Mouse (Mus musculus): ENCODE data around the gene Mgat5. TPM values are rescaled to one million over a fixed set of nuclear protein-coding genes. Genes with fewer than 3 reads are reported as not detected.
A peak's percentile ranks its signal among the peaks of the same experiment; 100 is the strongest.

The Mgat5 gene
- polyA plus RNA-seq, 1 experiment: 24.1 TPM

DNA sequence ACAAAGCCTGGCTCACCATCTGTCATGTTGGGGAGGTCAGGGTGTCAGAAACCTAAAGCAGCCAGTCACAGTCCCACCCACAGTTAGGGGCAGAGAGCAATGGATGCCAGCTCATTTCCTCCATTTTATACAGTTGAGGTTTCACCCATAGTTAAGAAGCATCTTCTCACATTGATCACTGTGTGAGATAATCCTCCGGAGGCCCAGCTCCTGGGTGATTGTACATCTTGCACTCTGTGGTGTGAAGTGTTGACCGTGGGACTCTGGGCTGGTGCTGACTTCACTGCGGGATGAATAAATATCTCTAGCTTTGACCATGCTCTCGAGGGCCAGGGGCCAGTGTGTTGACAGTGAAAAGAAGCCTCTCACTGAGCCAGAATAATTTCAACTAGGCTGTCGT lies 99.0 kb downstream of the Mgat5 start:
- TF ChIP-seq POLR2A (IDR thresholded peaks at IDR 0.05; ENCODE audit: control insufficient read depth, extremely low read depth, insufficient read depth, low read length, poor library complexity) (no peak), CTCF (IDR thresholded peaks at IDR 0.05; ENCODE audit: borderline replicate concordance, control insufficient read depth, extremely low read depth, insufficient read depth, low read length, poor library complexity) (no peak)
- no peaks in the 10 kb centered on the region for H3K36me3 ChIP-seq (ENCODE audit: control insufficient read depth, insufficient read depth, low read length)
- H3K4me1 ChIP-seq (replicated peaks; ENCODE audit: control insufficient read depth, insufficient read depth, low read length): peaks cover 74% of the 10 kb centered on the region
- H3K27me3 ChIP-seq (ENCODE audit: control insufficient read depth, insufficient read depth, low read length): no peaks in the 10 kb centered on the region
- 65% methylated on average over 5 of the region's 5 CpGs for WGBS
- no peak overlapping the region for H3K4me3 ChIP-seq (ENCODE audit: control insufficient read depth, insufficient read depth, low read length)
- DNase-seq: no peak
- H3K27ac ChIP-seq (ENCODE audit: control insufficient read depth, insufficient read depth, low read length): peak overlapping the region; percentile 76

DNA sequence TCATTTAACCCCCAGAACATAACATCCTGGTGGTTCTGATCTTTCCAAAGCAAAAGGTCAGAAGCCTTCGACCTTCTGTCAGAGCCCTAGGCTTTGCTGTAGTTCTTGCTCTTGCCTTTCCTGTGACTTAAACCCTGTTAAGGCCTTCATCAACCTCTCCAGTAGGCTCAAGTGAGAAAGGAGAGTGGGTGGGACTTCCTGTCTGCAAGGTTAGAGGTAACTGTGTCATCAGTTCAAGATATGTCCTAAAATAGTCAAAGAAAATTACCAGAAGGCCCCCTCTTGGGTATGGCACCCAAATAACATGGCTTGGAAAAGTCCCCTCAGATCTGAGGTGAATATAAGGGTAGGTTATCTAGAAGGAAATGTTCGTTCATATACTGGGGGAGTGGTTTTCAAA lies 99.5 kb downstream of the Mgat5 start:
- no peak for TF ChIP-seq POLR2A (IDR thresholded peaks at IDR 0.05; ENCODE audit: control insufficient read depth, extremely low read depth, insufficient read depth, low read length, poor library complexity)
- no peak for TF ChIP-seq CTCF (IDR thresholded peaks at IDR 0.05; ENCODE audit: borderline replicate concordance, control insufficient read depth, extremely low read depth, insufficient read depth, low read length, poor library complexity)
- WGBS: 69% methylated on average over 2 of the region's 2 CpGs

DNA sequence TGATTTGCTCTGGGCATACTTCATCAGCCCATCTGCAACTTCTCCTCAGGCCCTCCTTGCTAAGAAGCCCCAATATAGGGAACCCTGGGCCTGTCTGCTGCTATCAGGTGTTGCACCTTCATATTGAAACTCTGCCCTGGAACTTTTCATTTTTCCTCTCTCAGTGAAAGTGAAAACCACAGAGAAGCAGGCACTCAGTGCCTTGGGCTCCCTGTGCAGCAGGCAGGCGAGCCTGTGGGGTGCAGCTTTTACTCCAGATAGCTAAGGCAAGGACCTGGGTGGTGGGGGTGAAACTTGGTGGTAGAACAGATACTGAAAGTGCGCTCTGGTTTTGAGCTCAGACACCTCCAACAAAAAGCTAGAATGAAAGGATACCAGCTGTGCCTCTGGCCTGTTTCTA lies 100.8 kb downstream of the Mgat5 start:
- TF ChIP-seq POLR2A (IDR thresholded peaks at IDR 0.05; ENCODE audit: control insufficient read depth, extremely low read depth, insufficient read depth, low read length, poor library complexity) (no peak), CTCF (IDR thresholded peaks at IDR 0.05; ENCODE audit: borderline replicate concordance, control insufficient read depth, extremely low read depth, insufficient read depth, low read length, poor library complexity) (no peak)
- no peaks in the 10 kb centered on the region for H3K36me3 ChIP-seq (ENCODE audit: control insufficient read depth, insufficient read depth, low read length)
- peaks cover 73% of the 10 kb centered on the region for H3K4me1 ChIP-seq (replicated peaks; ENCODE audit: control insufficient read depth, insufficient read depth, low read length)
- 2% methylated on average over 2 of the region's 2 CpGs for WGBS
- no peaks in the 10 kb centered on the region for H3K27me3 ChIP-seq (ENCODE audit: control insufficient read depth, insufficient read depth, low read length)
- H3K27ac ChIP-seq (ENCODE audit: control insufficient read depth, insufficient read depth, low read length): peak overlapping the region; percentile 74
- DNase-seq: peak; percentile 45
- peak overlapping the region; percentile 13; the same call in 1 of the 2 replicates for H3K4me3 ChIP-seq (ENCODE audit: control insufficient read depth, insufficient read depth, low read length)

More for the DNA sequence above, 99.5 kb downstream of the Mgat5 start:
- peak overlapping the region; percentile 76 for H3K27ac ChIP-seq (ENCODE audit: control insufficient read depth, insufficient read depth, low read length)
- no peak overlapping the region for H3K4me3 ChIP-seq (ENCODE audit: control insufficient read depth, insufficient read depth, low read length)
- no peaks in the 10 kb centered on the region for H3K27me3 ChIP-seq (ENCODE audit: control insufficient read depth, insufficient read depth, low read length)
- DNase-seq: no peak
- no peaks in the 10 kb centered on the region for H3K36me3 ChIP-seq (ENCODE audit: control insufficient read depth, insufficient read depth, low read length)
- peaks cover 75% of the 10 kb centered on the region for H3K4me1 ChIP-seq (replicated peaks; ENCODE audit: control insufficient read depth, insufficient read depth, low read length)

DNA sequence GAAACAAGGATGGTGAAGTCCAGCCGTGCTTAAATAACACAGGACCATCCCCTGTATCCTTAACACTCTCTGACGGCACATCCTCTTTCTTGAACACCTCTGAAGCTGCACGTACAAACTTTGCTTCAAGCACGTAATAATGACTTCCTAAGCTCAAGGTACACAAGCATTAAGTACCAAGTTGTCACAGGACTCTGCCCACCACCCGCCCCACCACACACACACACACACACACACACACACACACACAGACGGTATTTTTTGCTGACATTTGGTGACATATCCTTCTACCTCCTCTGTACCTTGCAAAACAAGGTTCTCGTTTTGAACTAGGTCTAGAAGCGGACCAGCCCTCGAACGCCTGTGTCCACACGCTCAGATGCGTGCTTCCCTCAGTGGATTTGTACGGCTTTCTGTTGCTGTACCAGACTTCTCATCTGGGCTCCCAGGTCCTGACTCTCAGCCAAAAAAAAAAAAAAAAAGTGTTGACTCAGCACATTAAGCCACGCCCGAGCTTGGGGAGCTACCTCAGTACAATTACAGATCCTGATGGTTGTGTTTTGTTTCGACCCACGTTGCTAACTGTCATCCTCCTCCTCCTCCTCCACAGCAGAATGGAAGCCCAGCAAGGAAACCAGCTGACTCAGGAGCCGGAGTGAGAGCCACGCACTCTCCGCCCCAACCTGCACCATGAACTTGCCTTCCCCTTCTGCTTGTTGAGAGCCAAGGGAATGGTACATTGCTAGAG lies 101.4 kb downstream of the Mgat5 start:
- no peak for DNase-seq
- peak overlapping the region; percentile 74 for H3K27ac ChIP-seq (ENCODE audit: control insufficient read depth, insufficient read depth, low read length)

DNA sequence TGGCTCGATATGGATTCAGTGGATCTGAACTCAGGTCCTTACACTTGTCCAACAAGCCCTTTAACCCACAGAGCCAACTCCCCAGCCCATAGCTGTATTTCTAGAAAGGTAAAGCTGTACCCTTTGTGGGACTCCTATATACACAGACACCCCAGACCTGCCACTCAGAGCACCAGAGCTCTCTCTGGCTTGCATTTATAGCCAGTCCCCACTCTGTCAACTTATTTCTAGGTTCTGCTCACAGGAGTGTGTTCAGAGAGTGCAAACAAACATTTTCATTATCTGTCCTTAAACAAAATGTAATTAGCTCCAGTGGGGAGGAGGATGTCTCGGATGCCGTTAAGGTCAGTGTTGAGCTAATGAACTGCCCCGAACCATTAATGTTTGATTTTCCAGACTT lies 102.5 kb downstream of the Mgat5 start:
- Histone ChIP-seq H3K36me3 (ENCODE audit: control insufficient read depth, insufficient read depth, low read length) (no peaks in the 10 kb centered on the region), H3K27ac (ENCODE audit: control insufficient read depth, insufficient read depth, low read length) (peak overlapping the region; percentile 16; the same call in 1 of the 2 replicates), H3K27me3 (ENCODE audit: control insufficient read depth, insufficient read depth, low read length) (no peaks in the 10 kb centered on the region), H3K4me1 (replicated peaks; ENCODE audit: control insufficient read depth, insufficient read depth, low read length) (peaks cover 78% of the 10 kb centered on the region), H3K4me3 (ENCODE audit: control insufficient read depth, insufficient read depth, low read length) (no peak overlapping the region)
- 97% methylated on average over 4 of the region's 4 CpGs for WGBS
- DNase-seq: no peak
- TF ChIP-seq CTCF (IDR thresholded peaks at IDR 0.05; ENCODE audit: borderline replicate concordance, control insufficient read depth, extremely low read depth, insufficient read depth, low read length, poor library complexity) (no peak), POLR2A (IDR thresholded peaks at IDR 0.05; ENCODE audit: control insufficient read depth, extremely low read depth, insufficient read depth, low read length, poor library complexity) (no peak)

More for the DNA sequence above, 101.4 kb downstream of the Mgat5 start:
- TF ChIP-seq CTCF (IDR thresholded peaks at IDR 0.05; ENCODE audit: borderline replicate concordance, control insufficient read depth, extremely low read depth, insufficient read depth, low read length, poor library complexity) (no peak), POLR2A (IDR thresholded peaks at IDR 0.05; ENCODE audit: control insufficient read depth, extremely low read depth, insufficient read depth, low read length, poor library complexity) (no peak)
- Histone ChIP-seq H3K36me3 (ENCODE audit: control insufficient read depth, insufficient read depth, low read length) (no peaks in the 10 kb centered on the region), H3K27me3 (ENCODE audit: control insufficient read depth, insufficient read depth, low read length) (no peaks in the 10 kb centered on the region), H3K4me1 (replicated peaks; ENCODE audit: control insufficient read depth, insufficient read depth, low read length) (peaks cover 74% of the 10 kb centered on the region), H3K4me3 (ENCODE audit: control insufficient read depth, insufficient read depth, low read length) (peak overlapping the region; percentile 13)
- WGBS: 19% methylated on average over 20 of the region's 20 CpGs

DNA sequence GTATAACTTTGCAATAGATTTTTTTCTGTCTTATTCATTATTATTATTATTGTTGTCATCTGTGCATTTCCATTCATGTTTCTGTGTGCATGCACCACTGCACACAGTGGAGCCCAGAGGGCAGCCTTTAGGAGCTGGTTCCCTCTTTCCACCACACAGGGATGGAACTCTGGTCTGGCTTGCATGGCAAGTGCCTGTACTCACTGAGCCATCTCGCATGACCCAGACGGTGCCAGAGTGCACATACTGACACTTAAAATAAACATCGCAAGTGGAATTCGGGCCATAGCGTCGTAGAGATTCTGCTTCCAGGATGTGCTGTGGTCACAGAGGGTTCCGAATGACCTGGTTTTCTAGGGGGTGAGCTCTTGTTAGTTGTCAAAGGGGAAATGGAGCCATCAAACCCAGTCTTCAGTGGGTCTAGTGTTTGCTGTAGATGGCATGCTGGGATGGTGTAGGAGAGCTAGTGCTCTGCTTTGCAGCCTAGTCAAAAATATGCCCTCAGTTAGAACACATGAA lies 103.5 kb downstream of the Mgat5 start:
- DNase-seq: peak; percentile 29
- Histone ChIP-seq H3K4me1 (replicated peaks; ENCODE audit: control insufficient read depth, insufficient read depth, low read length) (peaks cover 75% of the 10 kb centered on the region), H3K36me3 (ENCODE audit: control insufficient read depth, insufficient read depth, low read length) (no peaks in the 10 kb centered on the region), H3K27ac (ENCODE audit: control insufficient read depth, insufficient read depth, low read length) (peak overlapping the region; percentile 81), H3K27me3 (ENCODE audit: control insufficient read depth, insufficient read depth, low read length) (no peaks in the 10 kb centered on the region), H3K4me3 (ENCODE audit: control insufficient read depth, insufficient read depth, low read length) (no peak overlapping the region)
- WGBS: 11% methylated on average over 7 of the region's 7 CpGs
- TF ChIP-seq CTCF (IDR thresholded peaks at IDR 0.05; ENCODE audit: borderline replicate concordance, control insufficient read depth, extremely low read depth, insufficient read depth, low read length, poor library complexity) (no peak), POLR2A (IDR thresholded peaks at IDR 0.05; ENCODE audit: control insufficient read depth, extremely low read depth, insufficient read depth, low read length, poor library complexity) (no peak)

Data from thymus, adult 2 months (tissue).